Mouse (Mus musculus): ENCODE measurements around the gene Rab11fip4. TPM values are rescaled to one million over a fixed set of nuclear protein-coding genes. Genes with fewer than 3 reads are reported as not detected.

Gene Rab11fip4
- total and polyA plus RNA-seq, 2 experiments from 2014 or later, result 21.7 to 80.9 TPM

DNA sequence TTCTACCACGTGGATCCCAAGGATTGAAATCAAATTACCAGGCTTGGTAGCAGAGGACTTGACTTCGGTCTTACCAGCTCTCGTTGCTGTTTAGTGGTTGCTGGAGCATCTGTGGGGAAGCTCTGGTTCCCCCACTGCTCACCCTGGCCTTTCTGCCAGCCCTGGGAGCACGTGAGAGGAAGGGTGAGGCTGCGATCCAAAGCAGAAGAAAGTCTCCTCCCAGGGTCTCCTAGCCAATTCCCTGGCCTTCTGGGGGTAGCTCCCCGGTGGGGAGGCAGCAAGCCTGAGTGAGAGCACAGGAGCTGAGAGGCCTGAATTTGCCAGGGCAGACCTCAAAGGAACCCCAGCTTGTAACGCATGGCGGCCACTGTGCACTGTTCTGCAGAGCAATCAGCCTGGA, 124.3 kb downstream of the Rab11fip4 start:
- ATAC-seq (no peak), DNase-seq (no peak)
- TF ChIP-seq CTCF (IDR thresholded peaks at IDR 0.05; ENCODE audit: low read depth), result no peak
- Histone ChIP-seq H3K4me1 (ENCODE audit: insufficient read depth) (no peaks in the 10 kb centered on the region), H3K4me3 (ENCODE audit: low read depth, low read length) (no peak overlapping the region), H3K9me3 (ENCODE audit: low read length) (no peaks in the 10 kb centered on the region), H3K4me2 (ENCODE audit: low read depth) (no peak overlapping the region), H3K27me3 (ENCODE audit: insufficient read depth, low read length) (peaks cover 16% of the 10 kb centered on the region), H3K9ac (no peak overlapping the region), H3K27ac (ENCODE audit: low read depth, low read length) (no peak overlapping the region), H3K36me3 (ENCODE audit: insufficient read depth) (no peaks in the 10 kb centered on the region)
- WGBS, result 74% methylated on average over 8 of the region's 8 CpGs

DNA sequence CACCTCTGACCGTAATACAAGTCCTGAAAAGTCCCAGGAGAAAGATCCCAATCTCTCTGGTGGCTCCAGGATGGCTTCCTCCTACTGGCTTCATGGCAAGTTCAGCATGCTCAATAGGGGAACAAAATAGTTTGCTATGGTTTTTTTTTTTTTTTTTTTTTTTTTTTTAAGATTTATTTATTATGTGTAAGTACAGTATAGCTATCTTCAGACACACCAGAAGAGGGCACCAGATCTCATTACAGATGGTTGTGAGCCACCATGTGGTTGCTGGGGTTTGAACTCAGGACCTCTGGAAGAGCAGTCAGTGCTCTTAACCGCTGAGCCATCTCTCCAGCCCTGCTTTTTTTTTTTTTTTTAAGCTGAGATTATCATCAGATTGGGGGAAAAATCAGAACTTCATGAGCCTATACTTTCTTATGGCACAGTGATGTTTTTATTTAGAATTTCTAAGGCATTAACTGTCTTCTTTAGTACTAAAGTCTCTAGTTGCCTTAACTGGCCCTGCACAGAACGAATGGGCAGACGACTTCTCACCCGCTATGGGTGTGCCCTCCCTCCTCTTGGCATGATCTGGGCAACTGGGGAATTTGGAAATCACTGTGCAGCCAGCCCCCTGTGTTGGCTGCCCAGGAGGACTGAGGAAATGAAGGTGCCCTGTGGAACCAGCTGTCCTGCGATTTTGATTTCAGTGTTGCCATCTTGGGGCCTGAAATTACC, 124.9 kb downstream of the Rab11fip4 start:
- WGBS, result 81% methylated on average over 6 of the region's 6 CpGs
- no peaks in the 10 kb centered on the region for H3K4me1 ChIP-seq (ENCODE audit: insufficient read depth)
- H3K4me3 ChIP-seq (ENCODE audit: low read depth, low read length), result no peak overlapping the region
- no peak overlapping the region for H3K9ac ChIP-seq
- no peak for TF ChIP-seq CTCF (IDR thresholded peaks at IDR 0.05; ENCODE audit: low read depth)
- no peak for ATAC-seq
- H3K9me3 ChIP-seq (ENCODE audit: low read length), result no peaks in the 10 kb centered on the region
- no peak overlapping the region for H3K27ac ChIP-seq (ENCODE audit: low read depth, low read length)
- no peak overlapping the region for H3K4me2 ChIP-seq (ENCODE audit: low read depth)
- no peak for DNase-seq
- H3K27me3 ChIP-seq (ENCODE audit: insufficient read depth, low read length), result peaks cover 13% of the 10 kb centered on the region
- H3K36me3 ChIP-seq (ENCODE audit: insufficient read depth), result no peaks in the 10 kb centered on the region

DNA sequence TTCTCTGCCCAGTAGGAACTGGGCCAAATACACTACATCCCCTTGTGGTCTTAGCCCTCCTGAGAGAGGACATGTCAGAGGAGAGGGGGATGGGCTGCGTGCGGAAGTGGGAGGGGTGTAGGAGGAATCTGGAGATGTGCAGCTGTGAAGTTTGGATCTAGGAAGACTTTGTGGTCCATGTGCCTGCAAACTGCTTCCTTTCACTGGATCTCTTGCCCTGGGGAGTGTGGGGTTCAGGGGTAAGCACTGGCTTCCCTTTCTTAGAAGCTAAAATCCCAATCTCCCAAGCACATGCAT, 125.4 kb downstream of the Rab11fip4 start:
- Histone ChIP-seq H3K36me3 (ENCODE audit: insufficient read depth) (no peaks in the 10 kb centered on the region), H3K4me2 (ENCODE audit: low read depth) (no peak overlapping the region), H3K27ac (ENCODE audit: low read depth, low read length) (no peak overlapping the region), H3K4me3 (ENCODE audit: low read depth, low read length) (no peak overlapping the region), H3K27me3 (ENCODE audit: insufficient read depth, low read length) (peaks cover 13% of the 10 kb centered on the region), H3K9me3 (ENCODE audit: low read length) (no peaks in the 10 kb centered on the region), H3K4me1 (ENCODE audit: insufficient read depth) (no peaks in the 10 kb centered on the region), H3K9ac (no peak overlapping the region)
- no peak for ATAC-seq
- DNase-seq, result no peak
- TF ChIP-seq CTCF (IDR thresholded peaks at IDR 0.05; ENCODE audit: low read depth), result no peak
- 91% methylated on average over 2 of the region's 2 CpGs for WGBS

DNA sequence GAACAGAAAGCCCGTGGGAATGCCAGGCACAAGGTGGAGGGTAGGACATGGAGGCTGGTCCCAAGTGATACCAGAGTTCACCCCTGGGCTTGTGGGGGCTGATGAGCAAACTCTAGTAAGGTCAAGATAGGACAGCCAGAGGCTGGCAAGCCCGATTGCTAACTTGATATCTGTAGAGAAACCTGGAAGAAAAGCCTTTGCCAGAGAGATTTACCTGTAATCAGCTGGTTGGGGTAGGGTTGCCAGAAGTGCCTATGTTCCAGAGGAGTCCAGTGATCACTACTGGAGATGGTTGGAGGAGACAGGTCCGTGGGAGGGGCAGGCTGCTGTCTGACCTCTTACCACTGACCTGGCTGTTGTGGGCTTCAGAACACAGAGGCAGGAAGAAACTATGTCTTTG, 126.3 kb downstream of the Rab11fip4 start:
- no peaks in the 10 kb centered on the region for H3K9me3 ChIP-seq (ENCODE audit: low read length)
- no peak for TF ChIP-seq CTCF (IDR thresholded peaks at IDR 0.05; ENCODE audit: low read depth)
- H3K4me2 ChIP-seq (ENCODE audit: low read depth), result no peak overlapping the region
- ATAC-seq (no peak), DNase-seq (no peak)
- H3K9ac ChIP-seq, result no peak overlapping the region
- WGBS, result 76% methylated on average over 3 of the region's 3 CpGs
- H3K4me3 ChIP-seq (ENCODE audit: low read depth, low read length), result no peak overlapping the region
- no peaks in the 10 kb centered on the region for H3K36me3 ChIP-seq (ENCODE audit: insufficient read depth)
- H3K27ac ChIP-seq (ENCODE audit: low read depth, low read length), result no peak overlapping the region
- H3K27me3 ChIP-seq (ENCODE audit: insufficient read depth, low read length), result peaks cover 6% of the 10 kb centered on the region
- H3K4me1 ChIP-seq (ENCODE audit: insufficient read depth), result no peaks in the 10 kb centered on the region

DNA sequence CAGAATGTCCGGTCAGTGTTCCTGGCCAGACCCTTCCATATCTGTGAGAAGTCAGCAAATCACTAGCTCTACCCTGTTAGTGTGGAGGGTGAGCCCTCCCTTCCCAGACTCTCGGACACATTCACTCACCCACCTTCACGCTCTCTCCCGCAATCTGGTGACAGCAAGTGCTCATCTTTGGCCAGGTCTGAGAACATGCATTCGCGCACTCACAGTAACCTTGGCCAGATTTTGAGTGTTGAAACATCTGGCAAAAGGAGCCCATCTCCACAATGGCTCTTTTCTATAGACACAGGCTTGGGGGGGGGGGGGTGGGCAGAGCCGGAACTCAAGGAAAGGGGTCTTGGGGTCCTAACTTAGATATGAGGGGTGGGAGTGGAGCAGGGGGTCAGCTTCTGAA, 126.8 kb downstream of the Rab11fip4 start:
- Histone ChIP-seq H3K9me3 (ENCODE audit: low read length) (no peaks in the 10 kb centered on the region), H3K9ac (no peak overlapping the region), H3K27me3 (ENCODE audit: insufficient read depth, low read length) (peaks cover under 1% of the 10 kb centered on the region), H3K4me3 (ENCODE audit: low read depth, low read length) (no peak overlapping the region), H3K27ac (ENCODE audit: low read depth, low read length) (no peak overlapping the region), H3K36me3 (ENCODE audit: insufficient read depth) (no peaks in the 10 kb centered on the region), H3K4me2 (ENCODE audit: low read depth) (no peak overlapping the region), H3K4me1 (ENCODE audit: insufficient read depth) (no peaks in the 10 kb centered on the region)
- ATAC-seq (no peak), DNase-seq (no peak)
- no peak for TF ChIP-seq CTCF (IDR thresholded peaks at IDR 0.05; ENCODE audit: low read depth)
- WGBS, result 58% methylated on average over 7 of the region's 7 CpGs

DNA sequence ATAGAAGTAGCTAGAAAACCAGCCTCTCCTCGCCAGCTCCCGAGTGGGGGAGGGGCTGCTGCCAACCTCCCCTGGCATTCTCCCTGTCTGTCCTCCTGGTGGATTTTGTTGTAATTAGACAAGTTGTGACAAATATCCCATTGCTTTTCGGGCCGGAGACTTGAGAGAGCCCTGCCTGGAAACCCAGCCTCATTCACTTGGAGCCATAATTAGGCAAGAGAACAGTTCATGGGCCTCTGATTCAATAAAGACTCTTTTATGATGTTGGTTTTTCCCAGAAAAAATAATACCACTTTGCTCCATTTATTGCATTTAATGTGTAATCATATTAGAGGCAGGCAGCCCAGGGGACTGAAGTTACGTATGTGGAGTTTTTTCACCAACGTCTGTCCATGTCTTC, 127.2 kb downstream of the Rab11fip4 start:
- no peak overlapping the region for H3K9ac ChIP-seq
- DNase-seq, result no peak
- no peaks in the 10 kb centered on the region for H3K27me3 ChIP-seq (ENCODE audit: insufficient read depth, low read length)
- no peak overlapping the region for H3K27ac ChIP-seq (ENCODE audit: low read depth, low read length)
- WGBS, result 26% methylated on average over 6 of the region's 6 CpGs
- H3K9me3 ChIP-seq (ENCODE audit: low read length), result no peaks in the 10 kb centered on the region
- no peak for ATAC-seq
- TF ChIP-seq CTCF (IDR thresholded peaks at IDR 0.05; ENCODE audit: low read depth), result no peak
- H3K36me3 ChIP-seq (ENCODE audit: insufficient read depth), result no peaks in the 10 kb centered on the region
- no peak overlapping the region for H3K4me2 ChIP-seq (ENCODE audit: low read depth)
- H3K4me3 ChIP-seq (ENCODE audit: low read depth, low read length), result no peak overlapping the region
- H3K4me1 ChIP-seq (ENCODE audit: insufficient read depth), result no peaks in the 10 kb centered on the region

DNA sequence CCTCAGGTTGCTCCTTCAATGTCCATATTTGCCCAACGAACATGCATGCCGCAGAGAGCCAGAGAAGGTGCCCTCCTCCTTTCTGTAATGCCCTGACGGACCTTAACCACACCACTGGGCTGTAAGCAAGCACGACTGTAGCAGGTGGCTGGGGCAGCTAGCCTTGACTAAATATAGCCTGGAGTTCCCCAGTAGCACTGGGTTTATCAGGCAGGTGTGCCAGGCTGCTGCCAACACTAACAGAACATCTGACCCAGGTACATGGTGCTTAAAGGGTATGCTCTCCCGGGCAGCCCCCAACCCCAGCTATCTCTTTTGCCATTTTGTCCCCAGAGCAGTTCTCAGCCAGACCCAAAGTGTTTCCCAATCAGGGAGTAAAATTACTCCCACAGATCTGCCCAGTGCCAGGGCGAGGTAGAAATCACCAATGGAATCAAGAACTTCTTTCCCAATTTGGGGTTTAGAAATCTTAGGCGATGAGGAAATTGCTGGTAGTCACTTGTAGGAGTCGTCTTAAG, 127.9 kb downstream of the Rab11fip4 start:
- Histone ChIP-seq H3K27me3 (ENCODE audit: insufficient read depth, low read length) (no peaks in the 10 kb centered on the region), H3K4me1 (ENCODE audit: insufficient read depth) (no peaks in the 10 kb centered on the region), H3K4me2 (ENCODE audit: low read depth) (no peak overlapping the region), H3K9me3 (ENCODE audit: low read length) (no peaks in the 10 kb centered on the region), H3K36me3 (ENCODE audit: insufficient read depth) (no peaks in the 10 kb centered on the region), H3K4me3 (ENCODE audit: low read depth, low read length) (no peak overlapping the region), H3K9ac (no peak overlapping the region), H3K27ac (ENCODE audit: low read depth, low read length) (no peak overlapping the region)
- ATAC-seq, result no peak
- TF ChIP-seq CTCF (IDR thresholded peaks at IDR 0.05; ENCODE audit: low read depth), result no peak
- no peak for DNase-seq
- 71% methylated on average over 8 of the region's 8 CpGs for WGBS
